Mouse (Mus musculus) E14TG2a.4 (cell line): ENCODE measurements at regions not wholly inside any gene's neighbourhood (a gene's known extent, or its start where the extent isn't known, plus 50 kb on each side); places are given as distances from the start of the nearest gene placed in this dataset.
"Not testable (repeated sequence)": the region's sequence is repeated elsewhere in the genome, so short reads cannot be mapped to it uniquely, and the experiment has no call there.

Source experiments
- H3K27me3 ChIP-seq: 2 replicates; pipeline ENCODE4 v1.6.1; 2014; ENCODE audit warnings: low read length, control low read depth; ENCODE audit not compliant: insufficient read depth
- H3K36me3 ChIP-seq: 2 replicates; pipeline ENCODE4 v1.6.1; 2014; ENCODE audit warnings: low read length, control low read depth; ENCODE audit not compliant: insufficient read depth
- H3K4me1 ChIP-seq: replicated peaks from 2 replicates; pipeline ENCODE4 v1.6.1; 2014; ENCODE audit warnings: low read depth, low read length, control low read depth
- H3K4me3 ChIP-seq: replicated peaks from 2 replicates; pipeline ENCODE4 v1.5.1; 2014; ENCODE audit warnings: mild to moderate bottlenecking, low read length
- H3K9me3 ChIP-seq: 2 replicates; pipeline ENCODE4 v1.6.1; 2014; ENCODE audit warnings: low read length, control low read depth
- CTCF ChIP-seq: conservative IDR thresholded peaks from 2 replicates; pipeline ENCODE4 v1.5.1; 2014; ENCODE audit warnings: low read length
- NANOG ChIP-seq: IDR thresholded peaks from 2 replicates; pipeline ENCODE4 v1.6.1; 2014; ENCODE audit warnings: borderline replicate concordance, low read length, mixed read lengths
- POU5F1 ChIP-seq: IDR thresholded peaks from 2 replicates; pipeline ENCODE4 v1.6.1; 2014; ENCODE audit warnings: low read length, borderline replicate concordance

- TF ChIP-seq CTCF (no peak), POU5F1 (no peak), NANOG (no peak)
- Histone ChIP-seq H3K27me3 (no peaks in the 10 kb centered on the region), H3K4me3 (no peak overlapping the region), H3K36me3 (no peaks in the 10 kb centered on the region), H3K4me1 (no peaks in the 10 kb centered on the region), H3K9me3 (peaks cover 24% of the 10 kb centered on the region)
Measured at GRCm38 (mm10) chr4:3059511-3060054, 107.5 kb upstream of the Vmn1r2 start.

- TF ChIP-seq CTCF (no peak), NANOG (no peak), POU5F1 (no peak)
Measured at GRCm38 (mm10) chr4:3062027-3062605, 105.0 kb upstream of the Vmn1r2 start.

GRCm38 (mm10) chr4:3063966-3064365, 103.2 kb upstream of the Vmn1r2 start:
- TF ChIP-seq CTCF (no peak), NANOG (no peak), POU5F1 (no peak)
- H3K4me3 ChIP-seq: no peak overlapping the region
- H3K36me3 ChIP-seq: no peaks in the 10 kb centered on the region
- H3K9me3 ChIP-seq: peaks cover 62% of the 10 kb centered on the region
- no peaks in the 10 kb centered on the region for H3K27me3 ChIP-seq
- no peaks in the 10 kb centered on the region for H3K4me1 ChIP-seq

More at GRCm38 (mm10) chr4:3062027-3062605, 105.0 kb upstream of the Vmn1r2 start:
- H3K36me3 ChIP-seq: no peaks in the 10 kb centered on the region
- H3K27me3 ChIP-seq: no peaks in the 10 kb centered on the region
- H3K4me1 ChIP-seq: no peaks in the 10 kb centered on the region
- peaks cover 43% of the 10 kb centered on the region for H3K9me3 ChIP-seq
- no peak overlapping the region for H3K4me3 ChIP-seq

GRCm38 (mm10) chr4:3064571-3064970, 102.5 kb upstream of the Vmn1r2 start:
- no peak overlapping the region for H3K4me3 ChIP-seq
- TF ChIP-seq POU5F1 (no peak), CTCF (no peak), NANOG (no peak)
- no peaks in the 10 kb centered on the region for H3K36me3 ChIP-seq
- no peaks in the 10 kb centered on the region for H3K4me1 ChIP-seq
- no peaks in the 10 kb centered on the region for H3K27me3 ChIP-seq
- peaks cover 68% of the 10 kb centered on the region for H3K9me3 ChIP-seq

- H3K4me1 ChIP-seq, H3K36me3 ChIP-seq, H3K4me3 ChIP-seq, H3K27me3 ChIP-seq: not testable (repeated sequence)
- peaks cover 75% of the 10 kb centered on the region for H3K9me3 ChIP-seq
Measured at GRCm38 (mm10) chr4:3065335-3065734, 101.8 kb upstream of the Vmn1r2 start.

GRCm38 (mm10) chr4:3066051-3066736, 100.9 kb upstream of the Vmn1r2 start:
- H3K4me3 ChIP-seq: no peak overlapping the region
- TF ChIP-seq NANOG (no peak), POU5F1 (no peak), CTCF (no peak)
- no peaks in the 10 kb centered on the region for H3K36me3 ChIP-seq
- H3K4me1 ChIP-seq: no peaks in the 10 kb centered on the region
- no peaks in the 10 kb centered on the region for H3K27me3 ChIP-seq
- H3K9me3 ChIP-seq: peaks cover 84% of the 10 kb centered on the region

- TF ChIP-seq CTCF (no peak), POU5F1 (no peak), NANOG (no peak)
- H3K4me3 ChIP-seq: no peak overlapping the region
Measured at GRCm38 (mm10) chr4:3067265-3067664, 99.9 kb upstream of the Vmn1r2 start.

GRCm38 (mm10) chr4:3067666-3068065, 99.5 kb upstream of the Vmn1r2 start:
- H3K9me3 ChIP-seq: peaks cover 91% of the 10 kb centered on the region
- TF ChIP-seq POU5F1 (no peak), NANOG (no peak), CTCF (no peak)
- H3K27me3 ChIP-seq: no peaks in the 10 kb centered on the region
- H3K36me3 ChIP-seq: no peaks in the 10 kb centered on the region
- no peaks in the 10 kb centered on the region for H3K4me1 ChIP-seq
- no peak overlapping the region for H3K4me3 ChIP-seq

More at GRCm38 (mm10) chr4:3067265-3067664, 99.9 kb upstream of the Vmn1r2 start:
- no peaks in the 10 kb centered on the region for H3K27me3 ChIP-seq
- no peaks in the 10 kb centered on the region for H3K4me1 ChIP-seq
- peaks cover 91% of the 10 kb centered on the region for H3K9me3 ChIP-seq
- H3K36me3 ChIP-seq: no peaks in the 10 kb centered on the region
